Mouse (Mus musculus) layer of hippocampus, postnatal 14 days (tissue): ENCODE measurements at regions not wholly inside any gene's neighbourhood (a gene's known extent, or its start where the extent isn't known, plus 50 kb on each side); places are given as distances from the start of the nearest gene placed in this dataset.
"Not testable (repeated sequence)": the region's sequence is repeated elsewhere in the genome, so short reads cannot be mapped to it uniquely, and the experiment has no call there.

Experiments
- DNase-seq, 2 experiments: peaks; one replicate each; pipeline ENCODE4 v3.0.0; 2021 to 2022; ENCODE audit warnings: low spot score in 2 of 2, mixed read lengths in 1 of 2
- microRNA-seq, 2 experiments: library from miRNA; unstranded; fragments of <30 nt; microRNA quantifications; one replicate each; pipeline ENCODE4 v1.2.0; 2021

DNA sequence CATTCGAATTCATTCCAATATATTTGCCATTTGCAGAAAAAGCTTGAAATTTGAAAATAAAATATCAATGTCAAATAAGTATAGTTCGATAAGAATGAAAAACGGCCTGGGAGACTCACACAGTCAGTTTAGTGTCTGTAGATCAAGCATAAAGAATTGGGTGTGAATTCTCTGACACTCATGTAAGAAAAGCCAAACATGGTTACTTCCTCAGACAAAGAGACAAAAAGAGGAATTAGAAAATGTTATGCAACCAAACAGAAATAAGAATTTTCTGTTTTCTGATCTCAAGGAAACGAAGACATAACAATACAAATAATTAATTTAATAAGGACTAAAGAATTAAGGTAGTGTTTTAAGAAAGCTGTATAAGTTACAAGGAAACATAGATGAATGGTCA is 113.7 kb upstream of the Egfr start:
- no peak for DNase-seq

GRCm38 (mm10) chr11:16649599-16649998 is 102.4 kb upstream of the Egfr start:
- no peak for DNase-seq

DNA sequence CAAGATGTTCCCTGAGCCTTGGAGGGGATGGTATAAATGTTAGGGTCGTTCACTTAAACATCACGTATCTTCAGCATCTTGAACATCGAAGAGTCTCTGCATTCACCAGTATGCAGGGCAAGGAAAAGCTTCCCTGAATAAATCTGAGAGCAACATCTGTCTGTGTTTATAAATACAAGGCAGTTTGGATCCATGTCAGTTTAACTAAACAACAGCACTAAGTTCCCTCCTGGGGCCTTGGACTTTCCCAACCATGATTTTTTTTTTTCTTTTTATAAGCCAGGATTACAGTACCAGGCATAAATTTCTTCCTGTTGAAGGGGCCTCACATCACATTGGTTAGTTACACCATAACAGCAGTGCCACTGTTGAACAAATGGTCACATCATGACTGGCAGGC is 88.2 kb upstream of the Egfr start:
- no peak for DNase-seq

GRCm38 (mm10) chr11:16669453-16670251 is 82.4 kb upstream of the Egfr start:
- DNase-seq, result peak; percentile 11 to 42

- DNase-seq, result no peak
These were observed 81.7 kb upstream of the Egfr start for GRCm38 (mm10) chr11:16670282-16670681.

GRCm38 (mm10) chr11:16675951-16676350 is 76.1 kb upstream of the Egfr start:
- DNase-seq, result not testable (repeated sequence)

- no peak for DNase-seq
These were observed 68.5 kb upstream of the Egfr start for GRCm38 (mm10) chr11:16683538-16683937.

- no peak for DNase-seq
These were observed 56.4 kb upstream of the Egfr start for GRCm38 (mm10) chr11:16695596-16695995.

DNA sequence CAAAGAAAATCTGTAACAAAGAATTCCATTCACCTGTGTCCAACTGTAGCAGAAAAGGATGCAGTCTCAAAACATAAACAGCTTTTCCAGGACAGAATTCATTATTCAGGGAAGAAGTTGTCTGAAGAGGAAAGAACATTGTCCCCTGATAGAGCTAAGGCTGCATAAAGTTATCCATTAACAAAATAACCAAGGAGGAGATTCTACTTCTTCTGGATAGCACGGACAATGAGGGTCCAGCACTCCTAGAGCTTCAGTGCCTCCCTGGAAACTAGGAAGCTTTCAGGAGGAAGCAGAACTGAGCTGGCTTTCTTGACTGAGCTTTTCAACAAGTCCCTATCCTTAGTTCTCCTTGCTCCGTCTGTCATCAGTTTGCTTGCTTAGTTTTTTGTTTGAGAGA is 55.2 kb upstream of the Egfr start:
- no peak for DNase-seq

- DNase-seq, result no peak
These were observed 50.2 kb upstream of the Egfr start for GRCm38 (mm10) chr11:16701826-16702225.

Small RNAs in the stretch of these regions (microRNA-seq; reads per million reads assigned to microRNA genes)
- gene Gm24714, result 0 reads per million in 2 experiments
